Mouse (Mus musculus) liver, adult (tissue): Measurements from ENCODE around the gene Fam229a.

Source experiments
- GATA4 ChIP-seq: IDR thresholded peaks from 2 replicates; pipeline ENCODE4 v1.6.1; 2014; ENCODE audit warnings: mild to moderate bottlenecking, low read length; ENCODE audit not compliant: insufficient replicate concordance

The Fam229a gene

GRCm38 (mm10) chr4:129490972-129491880, at the start of gene Fam229a, which contains the start of gene Tssk3:
Fam229a (plus strand) TSS chr4:129491190.
Tssk3 (minus strand) TSS chr4:129491022.
- no peak for TF ChIP-seq GATA4

DNA sequence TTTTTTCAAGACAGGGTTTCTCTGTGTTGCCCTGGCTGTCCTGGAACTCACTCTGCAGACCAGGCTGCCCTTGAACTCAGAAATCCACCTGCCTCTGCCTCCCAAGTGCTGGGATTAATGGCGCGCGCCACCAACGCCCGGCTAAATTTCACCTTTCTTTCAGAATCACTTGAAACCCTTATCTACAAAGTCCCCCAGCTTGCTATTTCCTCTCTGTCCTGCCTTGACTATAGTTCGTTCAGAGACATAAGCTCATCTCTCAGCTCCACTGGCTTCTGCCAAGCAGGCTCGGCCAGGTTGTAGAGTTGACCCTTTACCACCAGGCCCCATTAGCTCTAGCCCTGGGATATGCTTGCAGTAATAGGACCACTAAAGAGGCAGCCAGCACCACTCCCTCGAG, 43.6 kb upstream of the Fam229a start:
- no peak for TF ChIP-seq GATA4

DNA sequence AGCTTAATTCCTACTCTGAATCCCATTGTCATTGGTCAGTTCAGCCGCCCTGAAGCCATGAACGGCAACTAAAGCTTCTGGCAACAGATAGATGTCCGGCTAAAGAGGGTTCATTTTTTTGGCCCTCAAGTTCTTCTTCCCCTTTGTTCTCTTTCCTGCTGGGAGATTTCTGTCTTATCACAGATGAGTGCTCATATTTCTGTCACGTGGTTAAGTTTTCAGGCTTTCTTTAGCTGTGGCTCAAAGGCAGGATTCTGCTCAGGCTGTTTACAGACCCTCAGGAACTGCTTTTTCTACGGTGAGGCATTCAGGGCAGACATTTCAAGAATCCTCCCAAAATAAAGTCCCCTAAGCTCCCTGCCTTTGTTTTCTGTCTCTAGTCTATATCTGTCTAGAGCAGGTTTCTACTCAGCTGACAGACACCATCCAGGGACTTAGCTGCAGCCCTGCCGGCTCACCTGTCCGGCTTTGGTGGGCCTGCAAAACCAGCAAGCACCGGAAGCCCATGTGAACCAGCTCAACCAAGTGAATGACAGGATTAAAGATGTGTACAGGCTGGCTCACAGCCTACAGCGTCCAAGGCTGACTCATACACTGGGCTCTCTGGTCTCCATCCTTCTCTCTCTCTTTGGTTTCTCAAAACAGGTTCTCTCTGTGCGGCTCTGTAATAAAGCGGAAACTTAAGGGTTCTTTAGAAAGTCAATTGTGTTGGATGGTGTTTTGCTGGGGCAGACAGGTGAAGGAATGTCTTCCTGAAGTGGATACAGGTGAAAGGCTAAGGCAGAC, 43.0 kb upstream of the Fam229a start:
- TF ChIP-seq GATA4 = no peak

DNA sequence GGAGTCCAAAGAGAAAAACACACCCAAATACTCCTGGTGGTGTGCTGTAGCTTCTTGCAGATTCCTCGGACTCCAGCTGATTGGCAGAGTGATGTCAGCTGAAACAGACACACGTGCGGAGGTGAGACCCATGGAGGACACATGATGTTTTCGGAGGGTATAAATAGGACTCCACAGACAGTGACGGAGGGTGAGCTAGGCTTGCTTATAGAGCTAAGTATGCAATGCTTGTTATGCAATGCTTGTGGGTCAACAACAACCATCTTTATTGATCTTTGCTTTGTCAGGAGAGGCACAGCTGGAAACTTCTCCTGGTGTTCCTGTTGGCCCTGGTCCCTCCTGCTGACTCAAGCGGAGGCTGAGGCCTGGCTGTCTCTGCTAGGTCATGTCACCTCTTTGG, 42.3 kb upstream of the Fam229a start:
- TF ChIP-seq GATA4 = no peak

DNA sequence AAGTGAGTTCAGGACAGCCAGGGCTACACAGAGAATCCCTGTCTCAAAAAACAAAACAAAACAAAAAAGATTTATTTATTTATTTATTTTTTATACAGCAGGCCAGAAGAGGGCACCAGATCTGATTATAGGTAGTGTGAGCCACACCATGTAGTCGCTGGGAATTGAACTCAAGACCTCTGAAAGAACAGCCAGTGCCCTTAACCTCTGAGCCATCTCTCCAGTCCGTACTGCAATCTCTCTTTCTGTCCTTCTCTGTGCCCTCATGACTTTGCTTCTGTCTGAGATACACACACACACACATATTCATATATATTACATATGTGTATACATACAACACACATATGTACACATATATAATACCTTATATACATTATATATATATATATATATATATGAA, 40.1 kb upstream of the Fam229a start:
- TF ChIP-seq GATA4 = no peak

DNA sequence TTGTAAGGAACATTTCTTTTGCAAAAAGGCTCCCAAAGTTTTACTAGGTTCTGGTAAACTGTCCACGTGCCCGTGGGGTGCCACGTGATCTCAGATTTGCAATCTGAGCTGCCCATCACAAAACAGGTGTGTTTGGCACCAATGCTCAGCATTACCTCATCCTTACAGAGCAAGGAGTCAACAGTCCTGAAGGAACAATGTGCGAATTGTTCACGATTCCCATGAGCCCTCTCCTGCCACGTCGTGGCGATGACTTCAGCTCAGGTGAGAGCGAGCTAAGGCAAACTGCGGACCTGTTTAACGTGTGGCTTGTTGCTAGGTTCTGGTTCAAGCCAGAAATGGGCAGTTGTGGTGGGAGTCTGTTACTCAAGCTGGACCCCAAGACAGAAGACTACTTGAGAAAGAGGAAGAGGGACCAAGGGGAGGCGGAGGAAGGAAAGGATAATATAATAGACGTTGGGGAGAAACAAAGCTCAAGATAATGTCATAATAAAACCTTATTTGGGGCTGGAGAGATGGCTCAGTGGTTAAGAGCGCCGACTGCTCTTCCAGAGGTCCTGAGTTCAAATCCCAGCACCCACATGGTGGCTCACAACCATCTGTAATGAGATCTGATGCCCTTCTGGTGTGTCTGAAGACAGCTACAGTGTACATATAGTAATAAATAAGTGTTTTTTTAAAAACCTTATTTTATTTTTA, 39.4 kb upstream of the Fam229a start:
- TF ChIP-seq GATA4 = no peak

DNA sequence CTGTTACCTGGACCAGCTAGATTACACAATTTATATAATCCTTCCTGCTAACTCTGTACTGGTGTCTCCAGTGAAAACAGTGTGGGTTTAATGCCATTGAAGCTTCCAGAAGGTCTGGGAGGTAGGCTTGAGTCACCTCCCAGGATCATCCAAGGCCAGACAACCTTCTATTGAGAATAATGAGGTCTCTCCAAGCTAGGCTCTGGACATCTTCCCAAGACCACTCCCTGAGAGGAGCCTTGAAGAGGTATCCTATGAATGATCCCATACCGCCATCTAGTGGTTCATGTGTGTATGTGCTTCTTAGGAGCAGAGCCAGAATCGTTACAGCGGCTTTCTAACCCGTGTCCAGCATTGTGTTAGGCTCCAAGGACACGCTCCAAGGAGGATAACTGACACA, 35.7 kb upstream of the Fam229a start:
- no peak for TF ChIP-seq GATA4

DNA sequence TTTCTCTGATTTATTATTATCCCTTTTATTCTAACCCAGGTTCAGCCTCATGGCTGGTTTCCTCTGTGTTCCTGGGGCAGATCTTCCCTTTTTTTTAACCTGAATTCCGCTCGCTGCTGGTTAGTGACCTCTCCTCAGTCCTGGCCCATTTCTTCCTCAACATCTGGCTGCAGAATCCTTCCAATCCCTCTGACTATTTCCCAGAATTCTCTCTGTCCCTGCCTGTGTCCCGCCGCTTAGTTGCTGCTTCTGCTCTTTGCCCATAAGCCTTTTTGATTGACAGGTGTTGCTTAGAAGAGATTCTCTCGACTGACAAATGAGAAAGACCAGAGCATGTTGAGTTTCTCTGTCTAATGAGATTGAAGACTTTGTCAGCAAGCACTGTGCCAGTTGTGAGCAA, 34.9 kb upstream of the Fam229a start:
- TF ChIP-seq GATA4 = no peak

DNA sequence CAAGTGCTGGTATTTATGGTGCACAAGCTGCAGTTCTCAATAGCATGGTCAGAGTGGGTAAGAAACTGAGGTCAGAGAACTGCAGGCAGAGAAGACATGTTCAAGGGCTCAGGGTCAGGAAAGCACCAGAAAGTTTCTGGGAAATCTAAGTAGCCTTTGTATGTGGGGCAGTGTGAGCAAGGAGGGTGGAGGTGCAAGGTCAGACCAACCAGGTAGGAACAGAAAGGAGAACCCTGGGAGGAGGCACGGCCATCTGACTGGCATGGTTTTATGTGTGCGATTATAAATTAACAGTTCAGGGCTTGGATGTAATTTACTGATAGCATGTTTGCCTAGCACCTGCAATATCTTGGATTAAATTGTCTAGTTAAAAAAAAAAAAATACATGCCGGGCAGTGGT, 31.3 kb upstream of the Fam229a start:
- TF ChIP-seq GATA4 = no peak

GRCm38 (mm10) chr4:129460827-129461182, 30.2 kb upstream of the Fam229a start:
- no peak for TF ChIP-seq GATA4

- TF ChIP-seq GATA4 = peak; percentile 39; the same call in 1 of the 2 replicates
Observed at GRCm38 (mm10) chr4:129461183-129461960, 29.6 kb upstream of the Fam229a start, which contains the start of gene Bsdc1. Bsdc1 (plus strand) TSS chr4:129461581.

GRCm38 (mm10) chr4:129462118-129462517, 28.9 kb upstream of the Fam229a start:
- TF ChIP-seq GATA4 = no peak

GRCm38 (mm10) chr4:129463097-129464059, 27.6 kb upstream of the Fam229a start:
- no peak for TF ChIP-seq GATA4
